Mouse (Mus musculus) ES-E14 (cell line): ENCODE measurements around the gene Pm20d2. TPM values are rescaled to one million over a fixed set of nuclear protein-coding genes. Genes with fewer than 3 reads are reported as not detected.

Experiments
- DNase-seq: peaks from one replicate; pipeline ENCODE4 v3.0.0-alpha.2; 2013; ENCODE audit warnings: low read depth, low spot score
- H3K27ac ChIP-seq: 2 replicates; pipeline ENCODE4 v1.5.1; 2012; ENCODE audit warnings: low read depth, mild to moderate bottlenecking, low read length, moderate library complexity, mixed read lengths; ENCODE audit not compliant: poor library complexity, insufficient read depth, severe bottlenecking
- H3K36me3 ChIP-seq: 2 replicates; pipeline ENCODE4 v1.6.1; 2012; ENCODE audit warnings: mild to moderate bottlenecking, low read length, moderate library complexity, mixed read lengths; ENCODE audit not compliant: control insufficient read depth, poor library complexity, insufficient read depth, severe bottlenecking
- H3K4me1 ChIP-seq, 2 experiments: fragments of 150-350 bp in 1 of 2; sonication (generic) in 1 of 2; 2 replicates each; pipeline ENCODE4 v1.6.1; 2012; ENCODE audit warnings: low read length in 2 of 2, mild to moderate bottlenecking in 1 of 2, mixed read lengths in 1 of 2; ENCODE audit not compliant: control insufficient read depth in 2 of 2, insufficient read depth in 2 of 2, poor library complexity in 1 of 2
- H3K4me3 ChIP-seq, 2 experiments: fragments of 150-350 bp in 1 of 2; sonication (generic) in 1 of 2; 2 replicates each; pipeline ENCODE4 v1.5.1; 2012; ENCODE audit warnings: low read length in 2 of 2, low read depth in 1 of 2, mild to moderate bottlenecking in 1 of 2, mixed read lengths in 1 of 2; ENCODE audit not compliant: insufficient read depth in 1 of 2, poor library complexity in 1 of 2, severe bottlenecking in 1 of 2
- H3K9ac ChIP-seq: 2 replicates; pipeline ENCODE4 v1.6.1; 2012; ENCODE audit warnings: low read depth, mild to moderate bottlenecking, low read length, mixed read lengths; ENCODE audit not compliant: poor library complexity, insufficient read depth, severe bottlenecking
- H3K9me3 ChIP-seq: fragments of 150-350 bp; sonication (generic); 2 replicates; pipeline ENCODE4 v1.6.1; 2012; ENCODE audit warnings: low read depth, mild to moderate bottlenecking, low read length; ENCODE audit not compliant: control insufficient read depth, insufficient read depth
- CHD2 ChIP-seq: IDR thresholded peaks from 2 replicates; pipeline ENCODE4 v1.6.1; 2014; ENCODE audit warnings: mild to moderate bottlenecking, low read depth, low read length, inconsistent platforms
- HCFC1 ChIP-seq: IDR thresholded peaks from 2 replicates; pipeline ENCODE4 v1.6.1; 2012; ENCODE audit warnings: low read length, inconsistent platforms, borderline replicate concordance; ENCODE audit not compliant: insufficient read depth
- MAFK ChIP-seq: IDR thresholded peaks from 2 replicates; pipeline ENCODE4 v1.6.1; 2014; ENCODE audit warnings: mild to moderate bottlenecking, low read depth, low read length, inconsistent platforms; ENCODE audit not compliant: insufficient read depth
- ZC3H11A ChIP-seq: IDR thresholded peaks from 2 replicates; pipeline ENCODE4 v1.6.1; 2012; ENCODE audit warnings: low read depth, mild to moderate bottlenecking, inconsistent platforms, low read length, borderline replicate concordance
- ZNF384 ChIP-seq: IDR thresholded peaks from 2 replicates; pipeline ENCODE4 v1.6.1; 2012; ENCODE audit warnings: low read depth, low read length, inconsistent platforms
- in situ Hi-C, 2 experiments: fragments of 600-800 bp; cut with MboI; formaldehyde crosslinking; loops; one replicate each; pipeline ENCODE4 v1.15.1; 2025; ENCODE audit warnings: low sequenced_read_pairs in 2 of 2, inconsistent platforms in 1 of 2; ENCODE audit not compliant: unreplicated experiment in 2 of 2
- total RNA-seq: library from RNA; depleted of rRNA; stranded (reverse); fragments of 300-350 nt; gene quantifications from 2 replicates; pipeline ENCODE4 v1.2.3, GENCODE M21; 2012

The Pm20d2 gene
- total RNA-seq, 1 experiment: 2.1 TPM

DNA sequence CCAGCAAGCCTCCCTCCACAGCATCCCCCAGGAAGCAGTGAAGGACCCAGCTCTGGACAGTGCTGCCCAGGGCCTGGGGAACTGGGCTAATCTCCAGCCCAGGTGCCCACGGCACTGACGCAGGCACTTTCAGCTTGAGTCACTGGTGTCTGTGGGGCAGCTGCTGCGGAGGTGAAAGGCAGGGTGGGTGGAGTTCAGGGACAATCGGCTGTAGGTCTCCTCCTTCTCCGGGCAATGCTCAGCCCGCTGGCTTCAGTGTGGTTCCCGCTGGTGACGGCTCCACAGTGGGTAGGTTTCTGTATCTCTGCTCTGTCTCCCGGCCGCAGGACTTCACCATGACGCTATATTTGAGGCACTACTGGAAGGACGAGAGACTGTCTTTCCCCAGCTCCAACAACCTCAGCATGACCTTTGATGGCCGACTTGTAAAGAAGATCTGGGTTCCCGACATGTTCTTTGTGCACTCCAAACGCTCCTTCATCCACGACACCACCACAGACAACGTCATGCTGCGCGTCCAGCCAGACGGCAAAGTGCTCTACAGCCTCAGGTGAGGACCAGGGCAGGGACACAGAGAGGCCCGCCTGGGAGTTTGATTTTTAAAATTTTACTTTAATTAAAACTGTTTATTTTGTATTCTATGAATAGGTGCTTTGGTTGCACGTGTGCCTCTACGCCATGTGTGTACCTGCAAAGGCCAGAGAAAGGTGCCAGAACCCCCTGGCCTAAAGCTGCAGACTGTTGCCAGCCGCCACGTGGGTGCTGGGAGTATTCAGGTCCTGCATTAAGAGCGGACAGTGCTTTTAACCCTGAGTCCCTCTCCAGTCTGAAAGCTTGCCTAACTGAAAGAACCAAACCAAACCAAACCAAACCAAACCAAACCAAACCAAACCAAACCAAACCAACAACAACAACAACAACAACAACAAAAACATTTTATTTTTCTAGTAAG is 37.2 kb downstream of the Pm20d2 start:
- Histone ChIP-seq H3K36me3 (no peaks in the 10 kb centered on the region), H3K4me1 (no peaks in the 10 kb centered on the region), H3K27ac (no peak overlapping the region), H3K9me3 (no peaks in the 10 kb centered on the region), H3K9ac (no peak overlapping the region), H3K4me3 (peak overlapping the region in 1 of 2 experiments; percentile 16; a peak in 1 of 4 replicates)
- no peak for TF ChIP-seq ZC3H11A
- TF ChIP-seq CHD2: no peak
- no peak for TF ChIP-seq HCFC1
- no peak for TF ChIP-seq MAFK
- no peak for TF ChIP-seq ZNF384
- in situ Hi-C loops: no loop called here
- DNase-seq: no peak

DNA sequence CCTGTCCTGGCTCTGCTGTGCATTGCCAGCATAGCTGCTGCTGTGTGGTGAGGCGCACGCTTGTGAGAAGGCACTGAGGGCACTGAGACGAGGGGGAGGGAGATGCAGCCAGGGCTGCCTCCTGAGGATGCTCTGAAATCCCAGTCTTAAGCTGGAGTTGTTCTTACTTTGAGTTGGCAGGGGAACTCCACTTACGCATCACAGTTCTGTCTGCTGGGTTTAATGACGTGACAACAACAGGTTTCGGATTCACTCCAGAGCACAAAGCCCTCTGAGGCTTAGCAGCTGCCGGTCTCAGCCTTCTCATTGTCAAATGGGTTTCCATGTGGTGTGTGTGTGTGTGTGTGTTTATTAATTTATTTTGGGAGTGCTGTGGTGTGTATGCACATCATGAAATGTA is 40.4 kb downstream of the Pm20d2 start:
- no peak for TF ChIP-seq HCFC1
- TF ChIP-seq CHD2: no peak
- no peak for TF ChIP-seq ZNF384
- TF ChIP-seq ZC3H11A: no peak
- no peak for TF ChIP-seq MAFK
- DNase-seq: no peak
- H3K36me3 ChIP-seq: no peaks in the 10 kb centered on the region
- H3K27ac ChIP-seq: no peak overlapping the region
- H3K9ac ChIP-seq: no peak overlapping the region
- in situ Hi-C loops: loop anchor here in 1 of 2 experiments (25.0 kb wide), 1 partner anchor 138 kb away; the partner anchor contains the start of gene Pnrc1
- peaks cover 0 to 2% of the 10 kb centered on the region in 2 experiments; a peak in 1 of 4 replicates for H3K4me1 ChIP-seq
- H3K9me3 ChIP-seq: no peaks in the 10 kb centered on the region
- no peak overlapping the region for H3K4me3 ChIP-seq

DNA sequence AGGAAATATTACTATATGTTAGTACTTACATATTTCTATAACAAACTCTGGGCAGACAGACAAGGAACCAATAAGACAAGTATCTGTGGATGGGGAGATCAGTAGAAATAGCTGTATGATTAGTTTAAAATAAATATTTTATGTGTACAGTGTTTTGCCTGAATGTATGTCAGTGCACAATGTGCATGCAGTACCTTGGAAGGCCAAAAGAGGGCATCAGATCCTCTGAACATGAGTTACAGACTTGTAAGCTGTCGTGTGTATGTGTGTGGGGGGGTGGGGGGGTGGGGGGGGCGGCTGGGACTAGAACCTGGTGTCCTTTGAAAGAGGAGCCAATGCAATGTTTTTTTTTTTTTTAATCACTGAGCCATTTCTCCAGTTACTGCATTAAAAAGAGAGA is 41.7 kb downstream of the Pm20d2 start:
- no peak overlapping the region for H3K4me3 ChIP-seq
- no peak overlapping the region for H3K9ac ChIP-seq
- no peaks in the 10 kb centered on the region for H3K36me3 ChIP-seq
- H3K4me1 ChIP-seq: peaks cover 0 to 2% of the 10 kb centered on the region in 2 experiments; a peak in 1 of 4 replicates
- H3K27ac ChIP-seq: no peak overlapping the region
- DNase-seq: no peak
- in situ Hi-C loops: loop anchor here in 1 of 2 experiments (25.0 kb wide), 1 partner anchor 139 kb away; the partner anchor contains the start of gene Pnrc1
- H3K9me3 ChIP-seq: no peaks in the 10 kb centered on the region
- TF ChIP-seq MAFK: no peak
- no peak for TF ChIP-seq CHD2
- no peak for TF ChIP-seq HCFC1
- TF ChIP-seq ZNF384: no peak
- TF ChIP-seq ZC3H11A: no peak

DNA sequence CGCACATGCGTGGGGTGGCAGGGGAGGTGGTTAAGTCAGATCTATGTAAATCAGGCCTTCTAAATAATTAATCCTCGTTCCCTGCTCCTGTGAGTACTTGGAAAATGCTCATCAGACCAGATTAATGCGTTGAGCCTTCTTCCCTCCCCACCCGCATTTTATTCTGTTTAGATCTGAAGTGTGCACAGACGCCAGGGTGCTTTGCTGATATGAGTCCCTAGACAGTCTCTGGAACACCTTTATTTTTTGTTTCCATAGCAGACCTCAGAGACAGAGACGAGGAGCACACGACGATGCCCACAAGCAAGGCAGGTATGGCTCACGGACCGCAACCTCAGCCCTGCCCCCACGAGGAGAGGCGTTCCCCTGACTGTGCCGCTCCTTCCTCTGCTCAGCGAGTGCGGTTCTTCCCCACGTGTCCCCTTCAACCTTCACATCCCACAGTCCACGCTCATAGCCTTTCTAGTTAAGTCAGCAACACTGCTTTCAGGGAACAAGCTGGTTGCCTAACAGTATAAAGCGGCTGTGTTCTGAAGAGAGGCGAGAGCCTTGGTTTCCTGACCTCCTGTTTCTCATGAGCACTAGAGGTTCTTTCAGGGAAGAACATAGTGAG is 42.8 kb downstream of the Pm20d2 start:
- H3K9me3 ChIP-seq: no peaks in the 10 kb centered on the region
- H3K4me1 ChIP-seq: peaks cover 0 to 2% of the 10 kb centered on the region in 2 experiments; a peak in 1 of 4 replicates
- DNase-seq: no peak
- H3K9ac ChIP-seq: no peak overlapping the region; the same call in 1 of the 2 replicates
- no peaks in the 10 kb centered on the region for H3K36me3 ChIP-seq
- no peak overlapping the region for H3K27ac ChIP-seq
- in situ Hi-C loops: loop anchor here in 1 of 2 experiments (25.0 kb wide), 1 partner anchor 141 kb away; the partner anchor contains the start of gene Pnrc1
- no peak for TF ChIP-seq HCFC1
- TF ChIP-seq ZC3H11A: no peak
- TF ChIP-seq MAFK: no peak
- TF ChIP-seq ZNF384: no peak
- no peak for TF ChIP-seq CHD2
- H3K4me3 ChIP-seq: no peak overlapping the region; a peak in 1 of 4 replicates
